Mouse (Mus musculus): ENCODE measurements around the gene Gria2.

Gene Gria2

GRCm38 (mm10) chr3:80802596-80803081 lies at the start of gene Gria2:
Gria2 (minus strand) TSS chr3:80802835.
- DNase-seq (ENCODE audit: low spot score), result peak; percentile 64

DNA sequence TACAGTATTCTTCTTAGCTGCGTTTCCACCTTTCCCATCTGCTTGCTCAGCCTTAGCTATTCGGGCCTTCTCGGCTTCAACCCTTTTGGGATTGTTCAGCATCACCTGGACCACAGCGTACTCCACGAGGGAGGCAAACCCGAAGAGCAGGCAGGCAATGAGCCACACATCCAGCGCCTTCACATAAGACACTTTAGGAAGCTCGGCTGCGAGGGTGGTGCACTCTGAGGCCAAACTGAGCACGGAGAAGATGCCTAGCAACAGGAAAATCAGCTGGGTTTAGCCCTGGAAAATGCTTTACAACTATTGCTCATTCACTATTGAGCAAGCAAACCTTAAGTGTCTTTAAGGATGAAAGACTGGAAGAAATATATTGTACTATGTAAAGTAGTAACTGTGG lies 48.3 kb upstream of the Gria2 start:
- no peak for DNase-seq (ENCODE audit: low spot score)

GRCm38 (mm10) chr3:80845634-80846033 lies 43.0 kb upstream of the Gria2 start:
- no peak for DNase-seq (ENCODE audit: low spot score)

DNA sequence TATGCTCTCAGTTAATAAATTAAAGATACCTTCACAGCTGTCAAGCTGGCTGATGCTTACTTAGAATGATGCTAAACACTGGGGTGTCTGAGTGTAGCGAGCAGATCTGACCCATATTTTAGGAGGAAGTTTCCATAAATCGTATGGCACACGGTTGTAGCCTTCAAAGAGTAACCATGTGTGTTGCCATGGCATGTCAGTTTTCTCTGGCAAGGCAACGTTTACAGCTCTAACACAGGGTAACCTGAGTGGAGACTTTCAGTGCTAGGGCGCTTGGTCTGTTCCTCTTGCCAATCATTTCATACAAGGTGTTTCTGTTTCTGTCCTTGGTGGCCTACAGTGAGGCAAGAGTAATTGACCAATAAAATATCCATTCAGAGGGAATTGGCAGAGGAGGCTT lies 37.2 kb upstream of the Gria2 start:
- no peak for DNase-seq (ENCODE audit: low spot score)

DNA sequence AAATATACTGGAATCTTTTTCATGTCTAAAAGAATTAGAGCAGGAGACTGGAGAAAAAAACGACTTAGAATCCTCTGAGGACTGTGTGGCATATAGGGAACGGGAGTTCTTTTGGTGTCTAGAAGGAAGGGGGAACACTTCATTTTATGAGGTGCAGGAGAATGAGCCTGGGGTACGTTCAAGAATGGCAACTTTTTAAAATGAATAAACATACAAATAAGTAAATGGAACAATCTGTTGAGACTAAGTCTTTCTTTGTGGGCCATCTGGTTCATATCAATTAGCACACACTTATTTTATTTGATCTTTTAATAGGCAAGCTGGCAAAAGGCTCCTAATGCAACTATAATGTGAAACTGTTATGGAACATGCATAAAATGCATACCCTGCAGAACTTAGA lies 34.9 kb upstream of the Gria2 start:
- no peak for DNase-seq (ENCODE audit: low spot score)

GRCm38 (mm10) chr3:80823975-80824374 lies 21.3 kb upstream of the Gria2 start:
- no peak for DNase-seq (ENCODE audit: low spot score)

- no peak for DNase-seq (ENCODE audit: low spot score)
Measured at GRCm38 (mm10) chr3:80818619-80819018, 16.0 kb upstream of the Gria2 start.

DNA sequence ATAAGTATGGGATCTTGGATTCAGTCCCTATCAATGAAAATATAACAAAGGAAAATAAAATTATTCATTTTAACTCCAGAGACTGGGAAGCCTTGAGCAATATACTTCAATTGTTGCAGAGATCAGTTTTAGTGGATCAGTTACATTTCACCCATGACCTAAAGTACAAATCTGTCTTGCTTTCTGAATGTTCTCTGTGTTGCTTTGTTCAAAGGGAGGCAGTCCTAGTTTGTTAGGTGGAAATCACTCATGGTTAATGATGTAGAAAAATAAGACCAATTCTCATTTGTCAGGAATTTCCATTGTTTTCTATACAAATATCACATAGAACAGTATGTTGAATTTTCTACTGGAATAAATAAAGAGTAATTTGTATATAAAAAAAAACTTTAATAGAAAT lies 11.1 kb upstream of the Gria2 start:
- DNase-seq (ENCODE audit: low spot score), result no peak

DNA sequence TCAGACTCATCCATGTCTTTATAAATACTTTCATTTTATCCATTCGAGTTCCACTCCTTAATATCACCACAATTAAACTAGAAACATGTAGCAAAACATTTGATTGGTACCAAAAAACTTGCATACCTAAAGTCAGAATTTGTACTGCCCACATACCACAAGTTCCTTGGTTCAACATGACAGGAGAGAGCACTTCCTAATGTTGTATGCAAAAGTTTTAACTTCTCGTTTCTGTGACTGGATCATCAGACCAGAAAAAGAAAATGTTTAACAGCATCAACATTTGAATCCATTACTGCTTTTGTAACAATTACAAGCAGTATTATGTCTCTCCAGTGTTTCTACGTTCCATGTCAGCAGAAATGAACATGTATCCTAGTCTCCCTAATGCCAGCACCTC lies 9.6 kb upstream of the Gria2 start:
- DNase-seq (ENCODE audit: low spot score), result no peak

GRCm38 (mm10) chr3:80805327-80805726 lies 2.7 kb upstream of the Gria2 start:
- no peak for DNase-seq (ENCODE audit: low spot score)

- no peak for DNase-seq (ENCODE audit: low spot score)
Measured at GRCm38 (mm10) chr3:80803811-80804210, 1.2 kb upstream of the Gria2 start.

GRCm38 (mm10) chr3:80803211-80803610 lies 576 bp upstream of the Gria2 start:
- no peak for DNase-seq (ENCODE audit: low spot score)

GRCm38 (mm10) chr3:80801827-80802310 lies 766 bp downstream of the Gria2 start:
- DNase-seq (ENCODE audit: low spot score), result no peak

GRCm38 (mm10) chr3:80800995-80801826 lies 1.4 kb downstream of the Gria2 start:
- DNase-seq (ENCODE audit: low spot score), result peak; percentile 1

DNA sequence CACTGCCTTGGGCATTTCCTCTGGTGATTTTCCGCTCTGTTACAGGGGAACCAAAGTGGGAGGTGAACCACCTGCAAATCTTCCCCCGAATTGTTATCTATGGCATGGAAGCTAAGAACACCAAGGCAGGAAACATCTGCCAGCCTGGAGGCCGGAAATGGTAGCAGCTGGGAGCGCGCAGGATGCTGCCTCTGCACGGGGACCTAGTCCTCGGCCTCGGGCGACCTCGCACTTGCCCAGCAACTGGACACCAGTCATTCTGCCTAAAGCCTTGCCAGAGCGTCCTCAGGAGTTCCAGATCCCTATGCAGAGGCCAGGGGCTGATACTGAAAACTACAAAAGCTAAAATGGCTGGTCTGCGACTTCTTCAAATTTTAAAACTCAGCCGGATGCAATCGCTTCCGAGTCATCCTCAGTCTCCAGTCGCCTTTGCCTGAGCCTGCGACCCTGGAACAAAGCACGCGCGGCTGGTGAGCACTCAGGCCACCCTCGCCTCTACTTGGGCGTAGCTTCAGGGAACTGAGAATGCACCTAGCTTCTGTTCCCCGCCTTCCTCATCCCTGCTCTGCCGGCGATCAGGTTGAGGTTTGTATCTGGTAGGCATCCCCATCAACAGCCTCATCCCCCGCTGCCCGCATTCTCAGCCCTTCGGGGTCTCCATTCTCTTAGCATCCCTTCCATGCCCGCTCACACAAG lies 2.2 kb downstream of the Gria2 start:
- peak; percentile 4 for DNase-seq (ENCODE audit: low spot score)

DNA sequence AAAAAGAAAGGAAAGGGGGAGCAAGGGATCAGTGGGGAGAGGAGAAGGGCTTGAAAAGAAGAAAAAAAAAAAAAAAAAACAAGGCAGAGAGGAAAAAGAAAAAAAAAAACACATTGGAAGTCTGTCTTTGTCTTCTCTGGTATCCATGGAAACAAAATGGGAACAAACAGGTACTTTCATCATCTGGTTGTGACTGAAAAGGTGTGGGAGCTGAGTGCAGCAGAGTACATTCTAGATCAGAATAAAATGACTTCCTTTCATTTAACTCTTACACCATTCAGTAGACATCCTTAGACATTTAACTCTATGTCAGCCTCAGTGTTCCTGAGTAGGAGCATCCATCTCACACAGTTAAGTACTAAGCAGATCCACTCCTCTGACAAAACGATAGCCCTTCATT lies 4.7 kb downstream of the Gria2 start:
- DNase-seq (ENCODE audit: low spot score), result no peak

DNA sequence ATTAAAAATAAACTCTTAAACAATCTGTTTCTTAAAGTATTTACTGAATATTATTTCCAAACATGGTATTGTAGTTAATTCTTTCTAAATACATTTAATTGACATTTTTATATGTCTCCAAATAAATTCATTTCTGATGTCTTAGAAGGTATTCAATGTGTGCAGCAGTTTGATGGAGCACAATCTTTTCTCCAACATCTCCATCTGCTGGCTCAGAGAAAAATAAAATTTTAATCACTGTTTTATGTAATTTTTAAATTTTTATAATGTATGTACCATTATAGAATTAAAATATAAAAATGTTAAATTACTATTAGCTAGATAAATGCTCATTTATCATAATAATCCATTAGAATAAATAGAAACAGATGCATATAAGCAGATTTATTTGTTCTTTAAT lies 5.9 kb downstream of the Gria2 start:
- no peak for DNase-seq (ENCODE audit: low spot score)

DNA sequence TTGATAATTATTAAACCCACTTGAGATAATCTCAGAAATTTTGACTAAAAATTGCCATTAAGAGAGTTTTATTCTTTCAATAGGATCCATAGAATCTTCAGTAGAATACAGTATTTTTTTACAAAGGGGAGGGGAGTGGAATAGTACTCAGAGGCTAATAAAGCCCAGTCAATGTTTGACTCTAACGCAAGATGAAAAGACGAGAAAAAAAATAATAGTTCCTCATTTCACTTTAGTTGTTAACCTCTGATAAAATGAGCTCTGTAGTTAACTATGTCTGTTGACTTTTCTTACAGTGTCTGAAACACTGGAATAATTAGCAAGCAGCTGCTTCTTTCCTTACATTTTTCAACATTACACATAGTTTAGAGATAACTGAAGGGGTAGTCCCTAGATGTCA lies 7.4 kb downstream of the Gria2 start:
- DNase-seq (ENCODE audit: low spot score), result no peak

GRCm38 (mm10) chr3:80787116-80787744 lies 15.4 kb downstream of the Gria2 start:
- no peak for DNase-seq (ENCODE audit: low spot score)

GRCm38 (mm10) chr3:80781144-80781530 lies 21.5 kb downstream of the Gria2 start:
- DNase-seq (ENCODE audit: low spot score), result no peak

- no peak for DNase-seq (ENCODE audit: low spot score)
Measured at GRCm38 (mm10) chr3:80780383-80781143, 22.1 kb downstream of the Gria2 start.

DNA sequence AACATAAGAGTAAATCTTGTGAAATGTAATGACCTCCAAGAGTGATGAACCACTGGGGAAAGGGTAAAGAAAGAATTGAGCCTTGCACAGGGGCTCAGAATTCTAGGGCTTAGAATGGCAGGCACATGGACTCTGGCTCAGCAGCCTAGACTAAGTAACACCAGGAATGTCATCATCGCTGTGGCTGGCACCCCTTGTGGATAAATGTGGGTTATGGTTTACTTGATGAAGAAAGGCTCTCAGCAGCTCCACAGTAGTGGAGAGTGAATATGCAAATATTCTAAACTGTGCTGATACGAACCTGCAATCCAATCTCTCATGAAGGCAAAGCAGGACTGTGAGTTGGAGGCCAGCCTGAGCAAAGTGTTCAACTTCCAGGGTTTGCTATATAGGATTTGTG lies 26.0 kb downstream of the Gria2 start:
- DNase-seq (ENCODE audit: low spot score), result no peak

Data from yolk sac, embryonic 10.5 days (tissue).